Mouse (Mus musculus) cerebellum, adult 2 months (tissue): ENCODE results near the gene Otx1. TPM values are rescaled to one million over a fixed set of nuclear protein-coding genes. Genes with fewer than 3 reads are reported as not detected.
A peak's percentile ranks its signal among the peaks of the same experiment; 100 is the strongest.

Experiments used
- DNase-seq, 2 experiments: peaks; one replicate each; pipeline ENCODE4 v3.0.0; 2021
- H3K27ac ChIP-seq: fragments of 200-500 bp; 2 replicates; pipeline ENCODE4 v1.5.1; 2012; ENCODE audit warnings: low read length, control low read depth, inconsistent platforms; ENCODE audit not compliant: insufficient read depth
- H3K27me3 ChIP-seq: fragments of 200-500 bp; 2 replicates; pipeline ENCODE4 v1.6.1; 2012; ENCODE audit warnings: inconsistent platforms, mild to moderate bottlenecking, low read length, moderate library complexity; ENCODE audit not compliant: control insufficient read depth, insufficient read depth
- H3K4me1 ChIP-seq: fragments of 200-500 bp; 2 replicates; pipeline ENCODE4 v1.6.1; 2011; ENCODE audit warnings: low read length; ENCODE audit not compliant: control insufficient read depth, insufficient read depth
- H3K4me3 ChIP-seq: fragments of 200-500 bp; replicated peaks from 2 replicates; pipeline ENCODE3; 2011; ENCODE audit warnings: mild to moderate bottlenecking, low read depth, low read length, control low read depth; ENCODE audit not compliant: insufficient read depth
- CTCF ChIP-seq: fragments of 200-500 bp; IDR thresholded peaks from 2 replicates; pipeline ENCODE4 v1.5.1; 2011; ENCODE audit warnings: low read depth, mild to moderate bottlenecking, control low read depth, low read length, moderate library complexity, borderline replicate concordance; ENCODE audit not compliant: insufficient read depth
- POLR2A ChIP-seq: fragments of 200-500 bp; IDR thresholded peaks from 2 replicates; pipeline ENCODE4 v1.6.1; 2011; ENCODE audit warnings: low read length, control low read depth, borderline replicate concordance; ENCODE audit not compliant: insufficient read depth
- WGBS: fragments of 180-500 bp; shearing (Covaris S2); methylation state at CpG from one replicate; pipeline ENCODE4 v1.1.7; 2018; 5-methylcytosine and 5-hydroxymethylcytosine counted together
- polyA plus RNA-seq: library from polyadenylated mRNA; depleted of rRNA; stranded (reverse); fragments of >200 nt; gene quantifications from 2 replicates; pipeline ENCODE4 v1.2.3, GENCODE M21; 2012; rRNA removed

The Otx1 gene
- 0.21 and 0.29 TPM in 2 replicates for polyA plus RNA-seq

DNA sequence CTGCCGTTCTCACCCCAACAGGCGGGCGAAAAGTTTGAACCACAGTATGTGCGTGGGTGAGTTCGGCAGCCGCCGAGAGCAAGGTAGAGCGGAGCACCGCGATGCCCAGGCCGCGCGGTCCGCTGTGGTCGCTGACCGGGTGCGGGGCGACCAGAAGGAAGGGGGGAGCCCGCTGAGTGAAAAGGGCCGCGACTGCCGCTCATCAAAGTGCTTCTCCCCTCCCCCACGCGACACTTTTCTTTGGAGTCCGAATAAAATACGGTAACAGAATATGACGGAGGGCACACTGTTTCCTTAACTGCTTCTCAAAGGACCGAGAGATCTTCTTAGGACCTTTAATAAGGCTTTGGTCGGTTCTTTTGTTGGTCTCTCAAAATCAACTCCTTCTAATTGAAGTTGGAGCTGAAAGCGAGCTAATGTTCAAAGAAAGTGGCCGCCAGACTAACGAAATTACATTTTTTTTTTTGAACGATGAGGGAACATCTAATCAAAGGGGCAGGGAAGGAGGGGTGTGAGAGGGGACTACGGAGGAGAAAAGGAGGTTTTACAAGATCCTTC, at the start of gene Otx1:
Otx1 (minus strand) TSS at position 115 of the 558 bp plus-strand sequence.
- WGBS = 2% methylated on average over 34 of the region's 34 CpGs
- peaks cover 15% of the 10 kb centered on the region; the same call in 1 of the 2 replicates for H3K27me3 ChIP-seq

DNA sequence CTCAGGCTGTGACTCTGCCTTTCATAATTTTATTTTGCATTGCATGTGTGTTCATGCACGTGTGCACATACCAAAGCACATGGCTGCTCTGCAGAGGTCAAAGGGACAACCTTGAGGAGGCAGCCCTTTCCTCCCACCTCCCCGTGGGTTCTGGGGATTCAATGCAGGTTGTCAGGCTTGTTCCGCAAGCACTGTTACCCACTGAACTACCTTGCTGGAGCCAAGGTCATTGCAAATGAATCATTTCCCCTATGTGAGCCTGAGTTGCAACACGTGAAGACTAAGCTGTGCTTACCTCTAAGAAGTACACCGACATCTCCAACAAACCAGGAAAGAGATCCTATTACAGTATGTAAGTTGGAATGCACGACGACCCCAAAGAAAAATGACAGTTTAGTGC, 48.2 kb upstream of the Otx1 start:
- WGBS = 89% methylated on average over 7 of the region's 7 CpGs
- no peak for TF ChIP-seq POLR2A
- TF ChIP-seq CTCF = no peak
- Histone ChIP-seq H3K27me3 (no peaks in the 10 kb centered on the region), H3K4me3 (no peak overlapping the region), H3K27ac (no peak overlapping the region), H3K4me1 (no peaks in the 10 kb centered on the region)
- no peak for DNase-seq

More for the DNA sequence above, at the start of gene Otx1:
- H3K4me1 ChIP-seq = no peaks in the 10 kb centered on the region
- TF ChIP-seq CTCF (no peak), POLR2A (no peak)
- peak within 1 kb of the TSS; percentile 43 for H3K4me3 ChIP-seq
- peak; percentile 9 to 41 for DNase-seq
- H3K27ac ChIP-seq = no peak within 1 kb of the TSS

DNA sequence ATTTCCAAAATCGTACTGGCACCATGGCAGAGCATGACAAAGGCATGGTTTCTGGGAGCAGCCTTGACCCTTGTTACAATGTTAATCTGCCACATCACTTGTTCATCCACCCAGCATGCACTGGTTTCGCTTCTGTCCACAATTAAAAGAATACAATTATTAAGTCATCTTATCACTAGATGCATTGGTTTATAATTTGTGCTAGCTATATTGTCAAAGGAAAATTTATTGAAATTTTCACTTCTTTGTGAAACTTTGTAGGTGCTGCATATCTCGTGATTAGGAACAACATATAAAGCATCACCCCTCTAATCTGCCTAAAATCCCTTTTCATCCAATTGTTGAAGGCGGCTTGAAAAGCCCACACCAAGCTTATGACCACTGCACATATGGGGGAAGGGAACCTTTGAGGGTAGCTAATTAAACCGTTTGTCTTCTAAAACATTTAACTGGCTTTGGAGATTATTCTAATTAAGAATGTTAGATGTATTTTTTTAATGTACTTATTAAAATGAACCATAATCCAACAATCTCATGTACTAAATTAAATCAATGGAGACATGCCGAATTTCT, 37.2 kb upstream of the Otx1 start:
- no peak overlapping the region for H3K27ac ChIP-seq
- DNase-seq = no peak
- H3K27me3 ChIP-seq = no peaks in the 10 kb centered on the region
- 83% methylated on average over 6 of the region's 6 CpGs for WGBS
- no peak overlapping the region for H3K4me3 ChIP-seq
- TF ChIP-seq POLR2A (no peak), CTCF (no peak)
- no peaks in the 10 kb centered on the region for H3K4me1 ChIP-seq

DNA sequence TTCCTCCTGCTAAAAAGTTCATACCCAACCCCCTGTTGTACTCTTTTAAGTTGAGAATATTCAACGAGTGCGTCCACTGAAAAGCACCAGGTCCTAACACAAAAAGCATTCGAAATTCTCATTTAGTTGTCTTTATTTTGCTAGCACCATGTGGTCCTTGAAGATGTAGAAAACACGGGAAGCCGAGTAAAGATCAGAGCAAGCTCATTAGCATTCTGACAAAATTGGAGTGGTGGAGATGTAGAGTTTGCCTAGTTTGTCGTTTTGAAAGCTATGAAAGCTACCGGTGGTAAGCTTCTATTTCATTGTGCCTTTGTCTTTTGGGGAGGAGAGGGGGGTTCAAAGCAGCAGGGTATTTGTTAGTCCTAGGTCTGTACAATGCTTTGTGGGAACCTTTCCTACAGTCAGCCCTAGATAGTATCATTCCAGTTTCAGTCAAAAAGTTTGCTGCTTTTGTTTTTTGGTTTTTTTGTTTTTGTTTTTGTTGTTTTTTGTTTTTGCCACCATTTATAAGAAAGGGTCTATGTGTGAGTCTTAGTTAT, 31.9 kb upstream of the Otx1 start:
- Histone ChIP-seq H3K27me3 (no peaks in the 10 kb centered on the region), H3K27ac (no peak overlapping the region), H3K4me3 (no peak overlapping the region), H3K4me1 (no peaks in the 10 kb centered on the region)
- TF ChIP-seq POLR2A (no peak), CTCF (no peak)
- DNase-seq = no peak
- WGBS = 26% methylated on average over 7 of the region's 7 CpGs

DNA sequence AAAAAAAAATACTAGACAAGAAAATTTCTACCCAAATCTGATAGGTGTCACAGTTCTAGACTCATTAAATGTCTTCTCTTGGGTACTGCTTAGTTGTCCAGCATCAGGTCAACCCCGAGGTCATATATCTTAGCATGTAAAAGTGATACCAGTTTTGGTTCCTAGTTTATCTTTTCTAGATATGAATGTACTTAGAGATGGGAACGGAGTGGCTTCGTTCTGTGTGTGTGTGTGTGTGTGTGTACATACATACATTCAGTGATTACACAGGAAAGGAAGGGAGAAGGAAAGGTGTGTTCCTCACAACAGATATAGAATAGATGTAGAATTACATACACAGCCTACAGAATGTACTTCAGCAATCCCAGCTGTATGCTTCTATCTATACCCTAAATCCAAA, 30.9 kb upstream of the Otx1 start:
- Histone ChIP-seq H3K27ac (no peak overlapping the region), H3K4me1 (no peaks in the 10 kb centered on the region), H3K27me3 (no peaks in the 10 kb centered on the region), H3K4me3 (no peak overlapping the region)
- WGBS = 95% methylated on average over 3 of the region's 3 CpGs
- no peak for DNase-seq
- TF ChIP-seq CTCF (no peak), POLR2A (no peak)

DNA sequence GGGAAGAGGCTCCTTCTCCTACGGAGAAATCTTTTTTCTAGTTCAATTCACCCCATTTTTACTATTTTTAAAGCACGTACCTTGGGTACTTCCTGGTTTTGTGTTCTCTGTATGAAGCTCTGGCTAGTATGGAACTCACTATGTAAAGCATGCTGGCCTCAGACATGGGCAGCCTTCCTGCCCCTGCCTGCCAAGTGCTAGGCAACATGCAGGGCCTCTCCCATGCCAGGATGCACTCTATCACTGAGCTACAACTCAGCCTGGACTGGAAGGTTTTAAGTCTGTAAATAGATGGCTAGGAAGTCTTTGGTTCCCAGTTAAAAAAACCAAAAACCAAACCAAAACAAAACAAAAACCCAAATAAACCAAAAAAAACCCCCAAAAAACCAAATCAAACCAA, 17.9 kb upstream of the Otx1 start:
- Histone ChIP-seq H3K4me1 (no peaks in the 10 kb centered on the region; the same call in 1 of the 2 replicates), H3K27me3 (no peaks in the 10 kb centered on the region), H3K4me3 (no peak overlapping the region), H3K27ac (no peak overlapping the region)
- DNase-seq = no peak
- TF ChIP-seq POLR2A (no peak), CTCF (no peak)
- WGBS = 20% methylated on average over 2 of the region's 2 CpGs

DNA sequence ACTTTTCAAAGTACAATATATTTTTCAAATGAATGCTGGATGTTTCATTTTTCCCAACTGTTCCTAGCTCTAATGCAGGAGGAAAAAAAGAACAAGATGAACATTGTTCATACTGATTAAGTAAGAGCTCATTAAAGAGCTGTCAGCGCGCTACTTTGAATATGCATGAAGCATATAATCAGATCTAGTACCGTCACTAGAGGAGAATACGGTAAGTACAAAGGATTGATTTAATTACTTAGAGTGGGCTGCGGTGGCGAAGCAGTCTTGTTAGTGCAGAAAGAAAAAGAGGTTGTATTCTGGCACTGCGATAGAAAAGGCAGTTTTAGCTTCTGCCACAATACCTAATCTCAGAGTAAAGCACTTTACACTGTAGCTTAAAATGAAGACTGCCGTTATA, 14.7 kb upstream of the Otx1 start:
- no peaks in the 10 kb centered on the region; the same call in 1 of the 2 replicates for H3K4me1 ChIP-seq
- no peak overlapping the region for H3K4me3 ChIP-seq
- WGBS = 71% methylated on average over 8 of the region's 8 CpGs
- H3K27me3 ChIP-seq = no peaks in the 10 kb centered on the region
- TF ChIP-seq CTCF = no peak
- TF ChIP-seq POLR2A = no peak
- H3K27ac ChIP-seq = no peak overlapping the region
- no peak for DNase-seq

DNA sequence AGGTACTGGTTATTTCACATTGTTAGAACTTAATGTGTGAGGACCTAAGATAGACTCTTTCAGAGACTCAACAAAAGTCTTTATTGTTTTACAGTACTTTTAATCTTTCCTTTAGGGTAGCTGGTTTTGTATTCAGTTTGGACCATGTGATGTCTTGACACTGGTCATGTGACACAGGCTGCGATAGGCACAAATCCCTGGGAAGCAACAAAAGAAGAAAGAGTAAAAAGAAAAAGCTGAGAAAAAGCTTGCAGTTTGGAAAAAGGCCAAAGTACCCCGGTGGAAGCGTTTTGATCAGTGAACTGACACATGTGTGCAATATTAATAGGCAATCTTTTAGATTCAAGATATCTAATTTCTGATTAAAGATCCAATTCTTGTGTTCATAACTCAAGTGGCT, 13.6 kb upstream of the Otx1 start:
- DNase-seq = no peak
- no peak overlapping the region for H3K27ac ChIP-seq
- H3K27me3 ChIP-seq = no peaks in the 10 kb centered on the region
- no peak overlapping the region for H3K4me3 ChIP-seq
- WGBS = 31% methylated on average over 3 of the region's 3 CpGs
- no peaks in the 10 kb centered on the region; the same call in 1 of the 2 replicates for H3K4me1 ChIP-seq
- TF ChIP-seq POLR2A = no peak
- TF ChIP-seq CTCF = no peak
